Mouse (Mus musculus) cerebellum, postnatal 4 days (tissue): ENCODE data around the gene Adam33.

Experiments
- DNase-seq, 2 experiments: peaks; one replicate each; pipeline ENCODE4 v3.0.0; 2022; ENCODE audit warnings: low spot score in 2 of 2, mixed read lengths in 1 of 2

The Adam33 gene

DNA sequence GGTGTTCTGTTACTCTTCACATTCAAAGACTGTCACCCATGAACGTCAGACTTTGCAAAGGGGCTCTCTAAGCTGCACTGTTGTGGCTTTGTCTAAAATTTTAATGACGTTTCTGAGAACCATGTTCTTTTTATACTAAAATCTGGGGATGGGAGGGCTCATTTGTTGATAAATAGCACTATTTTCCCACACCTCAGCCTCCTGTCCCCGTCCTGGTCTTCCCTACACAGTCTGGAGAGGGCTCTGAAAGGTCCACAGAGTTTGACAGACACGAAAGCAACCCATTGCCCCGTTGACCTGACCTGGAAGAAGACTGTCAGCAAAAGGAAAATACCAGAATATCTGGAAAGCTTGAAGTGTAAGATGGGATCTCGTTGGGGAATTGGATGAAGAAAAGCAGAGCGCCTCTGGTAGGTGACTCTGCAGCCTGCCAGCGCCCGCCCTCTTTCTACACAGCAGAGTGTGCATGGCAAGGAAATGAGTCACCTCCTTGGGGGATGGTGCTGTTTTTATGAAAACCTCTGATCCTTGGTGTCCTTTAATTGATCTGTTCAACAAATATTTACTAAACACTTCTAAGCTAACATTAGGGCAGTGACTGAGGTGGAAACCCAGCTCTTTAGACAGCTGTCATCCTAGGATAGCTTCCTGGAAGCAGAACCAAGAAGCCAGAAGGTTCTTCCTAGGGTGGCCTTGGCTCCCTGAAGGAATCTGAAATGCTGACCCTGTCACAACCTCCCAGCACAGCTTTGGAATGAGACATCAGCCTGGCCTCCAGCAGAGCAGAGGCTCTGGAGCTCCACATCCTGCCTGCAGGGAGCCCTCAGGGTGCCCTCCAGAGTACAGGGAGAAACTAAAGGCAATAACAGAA is 34.3 kb downstream of the Adam33 start:
- DNase-seq: no peak

DNA sequence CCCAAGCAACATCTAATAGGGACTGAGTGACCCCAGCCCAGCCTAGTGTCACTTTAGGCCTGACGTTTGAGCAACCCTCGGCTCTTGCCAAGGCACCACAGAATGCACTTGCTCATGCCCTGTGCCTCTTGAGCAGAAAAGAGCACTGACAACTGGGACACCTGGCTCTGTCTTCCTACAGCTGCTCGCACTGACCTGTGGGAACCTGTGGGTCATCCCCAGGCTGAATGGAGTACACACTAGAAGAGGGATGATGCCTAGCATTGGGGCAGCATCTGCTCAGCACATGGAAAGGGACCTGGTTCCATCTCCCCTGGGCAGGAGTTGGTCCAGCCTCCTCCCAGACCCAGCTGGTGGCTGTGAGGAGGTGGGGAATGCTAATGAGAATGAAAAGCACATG is 36.7 kb downstream of the Adam33 start:
- DNase-seq: no peak

DNA sequence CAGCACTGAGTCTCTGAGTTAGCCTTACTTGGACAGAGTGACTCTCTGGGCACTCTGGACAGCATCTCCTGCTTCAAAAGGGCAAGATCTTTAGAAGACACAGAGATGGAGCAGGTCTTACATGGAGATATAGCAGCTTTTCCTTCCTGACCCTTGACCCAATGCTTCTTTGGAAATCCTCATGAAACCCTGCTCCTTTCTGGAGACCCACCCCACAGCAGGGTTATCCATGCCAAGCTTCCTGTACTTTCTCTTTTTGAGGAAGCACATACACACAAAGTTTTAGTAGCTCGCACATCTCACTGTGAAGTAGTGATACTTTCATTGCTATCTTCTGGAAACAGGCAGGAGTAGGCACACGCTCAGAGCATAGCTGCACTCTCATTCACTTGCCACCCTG is 38.4 kb downstream of the Adam33 start:
- no peak for DNase-seq

DNA sequence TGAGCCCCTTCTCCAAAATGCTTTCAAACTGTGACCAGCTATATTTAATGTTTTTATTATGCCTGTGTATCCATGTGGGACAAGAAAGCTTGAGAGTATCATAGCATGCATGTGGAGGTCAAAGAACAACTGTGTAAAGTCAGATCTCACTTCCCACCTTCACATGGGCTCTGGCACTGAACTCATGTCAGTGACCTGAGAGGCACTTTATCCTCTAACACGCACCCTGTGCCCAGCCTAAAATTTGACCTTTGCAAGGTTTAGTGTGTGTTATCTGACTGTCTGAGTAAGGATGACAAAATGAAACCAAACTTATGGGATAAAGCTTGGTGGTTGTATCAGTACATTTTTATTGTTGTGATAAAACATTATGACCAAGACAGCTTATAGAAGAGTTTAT is 53.0 kb downstream of the Adam33 start:
- no peak for DNase-seq

GRCm38 (mm10) chr2:131009123-131009522 is 54.5 kb downstream of the Adam33 start:
- no peak for DNase-seq
